Mouse (Mus musculus) myocyte (in vitro differentiated cells): Measurements from ENCODE around the gene Dennd1a.

Experiments
- CEBPB ChIP-seq: IDR thresholded peaks from 2 replicates; pipeline ENCODE4 v1.6.1; 2011; ENCODE audit warnings: mild to moderate bottlenecking, moderate library complexity; ENCODE audit not compliant: poor library complexity, insufficient read depth, severe bottlenecking
- E2F4 ChIP-seq: IDR thresholded peaks from one replicate; pipeline ENCODE4 v1.6.1; 2011; ENCODE audit warnings: mild to moderate bottlenecking, control low read depth, moderate library complexity; ENCODE audit not compliant: insufficient read depth
- MAX ChIP-seq: IDR thresholded peaks from one replicate; pipeline ENCODE4 v1.6.1; 2011; ENCODE audit warnings: low read depth, mild to moderate bottlenecking, control low read depth
- MYOD1 ChIP-seq, 3 experiments: IDR thresholded peaks; one replicate each; pipeline ENCODE4 v1.6.1; 2011; ENCODE audit warnings: control low read depth in 2 of 3, low read depth in 2 of 3, mild to moderate bottlenecking in 2 of 3, moderate library complexity in 1 of 3; ENCODE audit not compliant: insufficient read length in 2 of 3, control insufficient read depth in 1 of 3
- POLR2A ChIP-seq: IDR thresholded peaks from one replicate; pipeline ENCODE4 v1.6.1; 2011; ENCODE audit warnings: low read depth, mild to moderate bottlenecking, control low read depth, moderate library complexity; ENCODE audit not compliant: insufficient read length
- POLR2AphosphoS2 ChIP-seq: IDR thresholded peaks from one replicate; pipeline ENCODE4 v1.6.1; 2011; ENCODE audit warnings: low read depth, control low read depth; ENCODE audit not compliant: insufficient read length
- REST ChIP-seq: IDR thresholded peaks from one replicate; pipeline ENCODE4 v1.6.1; 2011; ENCODE audit warnings: mild to moderate bottlenecking, control low read depth, moderate library complexity; ENCODE audit not compliant: insufficient read depth, insufficient read length
- TCF12 ChIP-seq: IDR thresholded peaks from one replicate; pipeline ENCODE4 v1.6.1; 2011; ENCODE audit warnings: mild to moderate bottlenecking, control low read depth; ENCODE audit not compliant: poor library complexity, insufficient read depth, severe bottlenecking
- USF1 ChIP-seq: IDR thresholded peaks from one replicate; pipeline ENCODE4 v1.6.1; 2011; ENCODE audit warnings: low read depth, mild to moderate bottlenecking, control low read depth, moderate library complexity

- TF ChIP-seq POLR2A (no peak), POLR2AphosphoS2 (no peak), USF1 (no peak), TCF12 (no peak), MYOD1 (IDR thresholded peaks at IDR 0.05; ENCODE audit: control insufficient read depth in 1 of 3, insufficient read length in 2 of 3, low read depth in 2 of 3) (no peak), REST (no peak), E2F4 (no peak), CEBPB (no peak), MAX (no peak)
Observed at GRCm38 (mm10) chr2:38023054-38023740, 264.0 kb downstream of the Dennd1a start.
